Mouse (Mus musculus) olfactory bulb, adult 2 months (tissue): Measurements from ENCODE around the gene Ppfia4.

Experiments used
- CTCF ChIP-seq: fragments of 200-500 bp; IDR thresholded peaks from 2 replicates; pipeline ENCODE4 v1.5.1; 2012; ENCODE audit warnings: low read depth, mild to moderate bottlenecking, low read length, moderate library complexity; ENCODE audit not compliant: insufficient read depth
- POLR2A ChIP-seq: fragments of 200-500 bp; IDR thresholded peaks from 2 replicates; pipeline ENCODE4 v1.6.1; 2012; ENCODE audit warnings: mild to moderate bottlenecking, low read depth, low read length, moderate library complexity; ENCODE audit not compliant: insufficient read depth

- TF ChIP-seq CTCF, result no peak
- TF ChIP-seq POLR2A, result no peak
Measured at GRCm38 (mm10) chr1:134335211-134335923, 2.6 kb upstream of the Ppfia4 start.
